Mouse (Mus musculus): ENCODE results near the gene Cldn7.

DNA sequence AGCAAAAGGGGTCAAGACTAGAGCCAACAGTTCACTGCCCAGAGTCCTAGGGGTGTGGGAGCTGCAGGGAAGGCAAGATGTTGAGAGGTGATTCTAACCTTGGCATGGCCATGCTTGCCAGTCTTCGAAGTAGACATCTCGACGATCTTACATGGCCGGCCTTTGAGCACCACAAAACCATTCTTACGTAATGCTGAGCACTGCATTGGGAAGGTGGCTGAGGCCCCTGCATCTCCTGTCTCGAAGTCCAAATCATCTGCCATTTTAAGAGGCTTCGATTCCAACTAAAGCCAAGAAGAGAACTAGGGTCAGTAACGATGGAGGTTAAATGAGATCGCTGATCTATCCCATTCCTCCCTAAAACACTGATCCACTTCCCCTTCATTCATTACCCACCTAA, 45.5 kb upstream of the Cldn7 start:
- TF ChIP-seq CTCF (IDR thresholded peaks at IDR 0.05; ENCODE audit: extremely low read depth, insufficient read depth, low read length): no peak
- TF ChIP-seq POLR2A (IDR thresholded peaks at IDR 0.05; ENCODE audit: extremely low read depth, insufficient read depth, low read length): no peak
